Mouse (Mus musculus): ENCODE results near the gene Plekha6.
A peak's percentile ranks its signal among the peaks of the same experiment; 100 is the strongest.
"Not testable (repeated sequence)": the region's sequence is repeated elsewhere in the genome, so short reads cannot be mapped to it uniquely, and the experiment has no call there.

The Plekha6 gene

DNA sequence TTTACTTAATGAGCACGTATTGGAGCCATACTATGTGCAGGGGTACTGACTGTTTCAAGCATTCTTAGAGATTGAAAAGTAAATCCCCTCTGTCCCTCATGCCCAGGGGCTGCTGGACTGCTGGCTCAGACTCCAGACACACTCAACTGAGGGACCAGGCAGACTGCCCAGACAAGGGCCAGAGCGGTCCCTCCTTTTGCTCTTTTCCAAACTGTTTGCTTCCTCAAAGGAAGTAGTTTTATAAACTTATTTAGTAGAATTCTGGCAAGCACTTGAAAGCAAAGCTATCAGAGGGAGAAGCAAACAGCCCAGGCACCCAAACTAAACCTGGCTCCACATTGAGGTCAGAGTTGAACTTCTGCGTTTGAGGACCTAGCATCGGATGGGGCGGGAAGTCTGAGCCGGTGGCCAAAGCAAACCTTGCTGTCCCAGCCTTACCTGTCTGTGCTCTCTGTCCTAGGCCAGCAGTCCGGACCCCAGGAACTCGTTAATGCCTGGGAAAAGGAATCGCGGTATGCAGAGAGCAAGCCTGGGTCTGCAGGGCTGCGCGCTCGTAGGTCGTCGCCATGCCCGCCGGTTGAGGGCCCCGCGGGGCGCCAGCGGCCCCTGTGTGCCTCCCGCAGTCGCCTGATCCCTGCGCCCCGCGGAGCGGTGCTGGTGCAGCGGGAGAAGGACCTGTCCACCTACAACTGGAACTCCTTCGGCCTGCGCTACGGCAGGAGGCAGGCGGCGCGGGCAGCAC, 165.1 kb downstream of the Plekha6 start:
- DNase-seq = no peak

DNA sequence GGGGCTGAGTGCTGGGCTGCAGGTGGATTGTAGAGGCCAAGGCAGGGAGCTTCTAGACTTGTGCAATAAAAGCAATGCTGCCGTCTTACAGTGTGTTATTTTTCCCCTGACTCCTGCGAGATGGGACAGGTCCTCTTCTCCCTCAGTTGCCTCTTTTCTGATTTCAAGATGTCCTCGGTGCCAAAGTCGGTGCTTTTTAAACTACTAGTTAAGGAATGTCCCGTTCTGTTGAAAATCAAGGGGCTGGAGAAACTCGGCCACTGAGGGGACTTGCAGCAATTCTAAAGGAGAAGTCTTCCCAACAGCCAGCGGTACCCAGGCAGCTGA, 165.6 kb downstream of the Plekha6 start:
- DNase-seq = no peak

DNA sequence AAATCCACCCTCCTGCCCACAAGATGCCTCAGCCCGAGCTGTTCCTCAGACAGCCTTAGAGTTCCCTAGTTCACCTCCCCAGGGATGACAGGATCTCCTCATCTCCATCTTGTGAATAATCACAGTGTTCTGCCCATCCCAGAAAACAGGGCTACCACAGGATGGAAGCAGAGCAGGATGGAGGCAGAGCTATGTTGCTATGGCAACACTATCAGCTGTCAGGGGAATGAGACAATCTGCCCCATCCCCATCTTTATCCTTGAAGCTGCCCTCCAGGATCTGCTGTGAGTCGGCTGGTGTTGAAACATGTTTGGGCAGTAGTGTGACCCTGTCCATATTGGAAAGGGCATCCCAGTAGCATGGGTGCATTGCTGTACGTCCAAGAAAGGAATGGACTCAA, 167.1 kb downstream of the Plekha6 start:
- DNase-seq = no peak

DNA sequence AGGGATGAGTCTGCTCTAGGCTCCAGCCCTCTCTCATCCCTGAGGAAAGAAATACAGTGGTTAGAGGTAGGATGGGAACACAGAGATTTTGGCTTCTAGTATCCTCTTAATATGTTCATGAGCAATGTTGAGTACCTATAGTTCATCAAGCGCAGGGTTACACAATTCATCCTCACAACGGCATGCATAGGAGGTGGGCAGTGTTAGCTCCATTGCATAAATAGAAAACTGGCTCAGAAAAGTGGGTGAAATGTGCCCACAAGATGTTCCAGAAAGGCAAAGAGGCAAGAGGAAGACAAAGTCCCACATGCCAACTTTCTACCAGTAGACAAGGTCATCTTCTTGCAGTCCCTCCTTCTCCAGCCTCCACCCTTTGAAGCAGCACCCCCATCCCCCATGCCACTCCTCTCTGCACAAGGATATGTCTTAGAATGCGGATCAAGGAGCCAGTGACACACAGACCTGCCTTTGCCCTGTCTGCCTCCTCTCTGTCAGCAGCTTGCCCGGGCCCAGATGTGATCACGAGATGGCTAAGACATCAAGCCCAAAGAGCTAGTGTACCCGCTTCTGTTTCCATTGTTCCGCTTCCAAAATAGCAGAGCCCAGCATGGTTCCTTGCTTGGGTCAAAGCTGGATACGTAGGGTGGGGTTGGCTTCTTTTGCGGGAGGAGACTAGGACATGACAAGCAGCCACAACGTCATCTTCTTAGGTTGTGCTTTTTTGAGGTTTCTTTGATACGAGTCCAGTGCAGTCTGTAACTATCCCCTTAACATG, 168.8 kb downstream of the Plekha6 start:
- no peak for DNase-seq

DNA sequence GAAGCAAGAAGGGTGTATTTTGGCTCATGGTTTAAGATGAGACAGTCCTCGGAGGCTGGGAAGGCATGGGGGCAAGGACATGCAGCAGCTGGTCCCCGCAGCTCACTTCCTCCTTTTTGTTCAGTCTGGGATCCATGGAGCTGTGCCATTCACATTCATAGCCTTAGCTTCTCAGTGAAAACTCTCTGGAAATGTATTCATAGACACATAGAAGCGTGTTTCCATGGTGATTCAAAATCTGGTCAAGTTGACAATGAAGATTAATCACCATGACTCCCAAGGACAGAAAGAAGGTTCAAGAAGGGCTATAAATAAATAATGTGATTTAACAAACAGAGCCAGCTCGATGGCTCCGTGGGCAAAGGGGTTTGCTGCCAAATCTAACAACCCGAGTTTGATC, 169.9 kb downstream of the Plekha6 start:
- no peak for DNase-seq

DNA sequence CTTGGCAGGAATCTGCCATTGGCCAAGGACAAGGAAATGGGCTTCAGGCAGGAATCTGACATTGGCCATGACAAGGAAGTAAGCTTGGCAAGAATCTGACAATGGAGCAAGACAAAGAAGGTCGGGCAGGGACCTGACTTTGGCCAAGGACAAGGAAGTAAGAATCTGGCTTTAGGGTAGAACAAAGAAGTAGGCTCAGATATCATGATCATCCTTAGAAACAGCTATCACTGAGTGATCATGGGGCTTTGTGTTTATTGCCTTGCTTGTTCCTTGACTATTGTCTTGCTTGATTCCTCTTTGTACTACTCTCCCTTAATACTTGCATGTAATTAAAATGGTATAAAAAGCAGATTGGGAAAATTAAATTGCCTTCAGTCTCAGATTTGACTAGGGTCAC, 176.4 kb downstream of the Plekha6 start:
- DNase-seq = not testable (repeated sequence)

DNA sequence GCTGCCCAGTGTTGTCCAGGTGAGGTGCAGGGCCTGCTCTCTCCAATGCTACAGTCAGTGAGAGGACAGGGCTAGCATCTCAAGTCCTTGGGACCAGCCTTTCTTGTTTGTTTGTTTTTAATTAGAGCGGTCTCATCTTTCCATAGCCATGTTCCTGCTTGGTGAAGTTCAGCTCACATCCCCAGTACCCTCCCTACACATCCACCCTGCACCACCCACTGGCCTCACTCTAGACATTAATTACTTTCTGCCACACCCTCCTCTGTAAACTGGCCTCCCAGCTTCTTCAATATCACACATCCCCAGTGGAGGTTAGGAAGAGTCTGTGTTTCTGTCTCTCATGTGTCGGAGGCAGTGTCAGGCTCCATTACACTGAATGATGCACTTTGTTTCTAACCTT, 180.3 kb downstream of the Plekha6 start:
- no peak for DNase-seq

DNA sequence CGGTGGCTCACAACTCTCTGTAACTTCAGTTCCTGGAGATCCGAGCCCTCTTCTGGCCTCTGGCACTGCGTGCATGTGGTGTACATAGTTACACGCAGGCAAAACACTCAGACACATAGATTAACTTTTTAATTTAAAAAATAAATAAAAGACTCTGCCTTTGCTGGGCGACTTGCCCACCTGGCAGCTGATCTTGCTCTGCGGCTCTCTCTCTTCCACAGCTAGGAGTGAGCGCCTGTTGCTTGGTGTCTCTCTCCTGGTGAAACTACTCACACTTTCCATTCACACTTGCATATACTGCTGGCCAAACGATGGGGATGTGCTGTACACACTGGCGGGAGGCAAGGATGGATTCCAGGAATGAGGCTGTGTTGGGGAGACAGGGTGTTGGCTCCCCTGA, 182.5 kb downstream of the Plekha6 start:
- DNase-seq = no peak

DNA sequence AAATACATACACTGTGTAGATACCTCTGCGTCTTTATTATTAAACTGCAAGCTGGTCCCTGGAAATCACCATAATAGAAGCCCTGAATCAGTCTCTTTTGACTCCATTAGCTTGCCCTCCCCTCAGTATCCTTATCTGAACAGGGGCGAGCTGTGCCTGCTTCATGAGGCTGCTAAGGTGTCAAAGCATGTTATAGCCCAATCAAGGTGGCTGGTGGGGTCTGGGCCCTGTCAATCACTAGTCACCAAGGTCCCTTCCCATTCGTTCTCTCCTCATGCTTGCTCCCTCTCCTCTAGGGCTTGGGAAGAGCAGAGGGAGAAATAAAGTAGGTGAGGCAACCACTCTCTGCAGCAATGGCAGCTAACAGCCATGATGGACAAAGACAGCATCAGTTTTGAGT, 183.2 kb downstream of the Plekha6 start:
- no peak for DNase-seq

DNA sequence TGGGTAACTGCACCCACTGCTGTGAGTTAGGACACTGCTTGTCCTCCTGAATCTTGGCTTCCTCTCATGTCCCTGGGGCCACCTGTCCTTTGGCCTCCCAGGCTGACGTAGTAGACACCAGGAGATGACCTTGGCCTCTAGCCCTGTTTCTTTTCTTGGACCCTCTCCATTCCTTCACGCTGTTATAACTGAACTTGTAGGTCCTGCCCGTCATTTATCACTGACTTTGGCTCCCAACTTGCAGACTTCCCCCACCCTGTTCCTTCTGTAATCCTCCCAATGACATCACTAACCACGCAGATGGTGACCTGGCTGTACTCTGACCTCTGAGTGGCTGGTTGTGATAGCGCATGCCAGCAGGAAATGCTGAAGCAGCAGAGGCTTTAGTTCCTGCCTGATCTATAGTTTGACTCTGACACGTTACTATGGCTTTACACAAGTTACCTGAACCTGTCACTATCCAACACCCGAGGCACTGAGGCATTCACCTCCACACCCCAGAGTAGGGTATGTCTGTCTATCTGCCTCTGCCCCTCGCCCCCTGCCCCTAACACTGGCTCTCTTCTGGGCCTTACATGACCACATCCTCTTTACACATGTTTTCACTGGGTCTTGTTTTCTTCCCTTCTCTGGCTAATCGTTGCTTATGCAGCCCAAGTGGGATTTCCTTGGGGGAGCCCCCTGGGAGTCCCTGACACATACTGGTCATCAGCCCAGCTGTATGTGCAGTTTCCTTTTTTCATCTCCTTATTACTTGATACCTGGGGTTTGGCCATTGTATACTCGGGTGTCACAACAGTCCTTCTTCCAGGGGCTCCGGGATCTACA, 183.9 kb downstream of the Plekha6 start:
- peak; percentile 62 for DNase-seq

DNA sequence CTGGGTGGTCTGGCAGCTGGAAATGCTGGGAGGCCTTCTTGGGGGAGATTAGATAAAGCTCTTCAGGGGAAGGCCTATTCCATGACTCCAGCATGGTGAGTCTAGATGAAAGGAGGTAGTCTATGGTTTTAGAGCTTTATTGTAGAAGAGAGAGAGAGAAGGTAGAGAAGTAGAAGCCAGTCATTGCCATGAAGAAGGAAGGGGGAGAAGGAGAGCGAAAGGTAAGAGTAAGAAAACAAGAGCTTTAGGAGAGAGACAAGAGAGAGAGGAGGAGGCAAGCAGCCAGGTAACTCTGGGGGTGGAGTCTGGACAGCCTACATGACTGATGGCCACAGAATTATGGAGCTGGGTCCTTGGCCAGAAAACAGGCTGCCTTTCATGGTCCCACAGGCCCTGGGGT, 186.2 kb downstream of the Plekha6 start, which contains the start of gene Ren1:
TSS of gene Ren1 (plus strand) at position 301 of the 400 bp plus-strand sequence.
- DNase-seq = no peak

DNA sequence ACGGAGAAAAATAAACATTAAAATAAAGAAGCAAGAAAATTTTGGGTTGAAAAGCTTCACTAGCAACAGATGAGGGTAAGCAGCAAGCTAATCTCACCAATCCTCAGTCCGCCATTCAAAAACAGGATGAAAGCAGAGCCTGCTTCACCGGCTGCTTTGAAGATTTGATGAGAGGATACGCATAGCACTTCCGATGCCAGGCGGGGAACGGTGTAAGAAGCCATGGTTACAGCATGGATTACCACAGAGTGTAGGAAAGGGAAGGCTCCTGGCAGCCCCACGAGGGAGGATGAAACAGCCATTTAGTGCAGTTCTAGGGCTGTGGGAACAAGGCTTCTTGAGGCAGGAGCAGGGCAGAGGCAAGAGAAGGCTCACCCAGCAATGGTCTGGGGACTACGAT, 187.8 kb downstream of the Plekha6 start:
- DNase-seq = no peak
